Mouse (Mus musculus) small intestine, adult 2 months (tissue): Measurements from ENCODE around the gene Nid1. TPM values are rescaled to one million over a fixed set of nuclear protein-coding genes. Genes with fewer than 3 reads are reported as not detected.
"Not testable (repeated sequence)": the region's sequence is repeated elsewhere in the genome, so short reads cannot be mapped to it uniquely, and the experiment has no call there.

Source experiments
- H3K27ac ChIP-seq: fragments of 200-500 bp; 2 replicates; pipeline ENCODE4 v1.5.1; 2012; ENCODE audit warnings: low read depth, low read length, control low read depth, inconsistent platforms; ENCODE audit not compliant: insufficient read depth
- H3K27me3 ChIP-seq: fragments of 200-500 bp; 2 replicates; pipeline ENCODE4 v1.6.1; 2012; ENCODE audit warnings: mild to moderate bottlenecking, moderate library complexity, low read length, inconsistent platforms; ENCODE audit not compliant: control insufficient read depth, insufficient read depth
- H3K36me3 ChIP-seq: fragments of 200-500 bp; 2 replicates; pipeline ENCODE4 v1.6.1; 2012; ENCODE audit warnings: mild to moderate bottlenecking, low read length, control low read depth, inconsistent platforms; ENCODE audit not compliant: control insufficient read depth, insufficient read depth
- H3K4me1 ChIP-seq: fragments of 200-500 bp; 2 replicates; pipeline ENCODE4 v1.6.1; 2012; ENCODE audit warnings: low read length, inconsistent platforms, mixed read lengths; ENCODE audit not compliant: control insufficient read depth, insufficient read depth, insufficient read length
- H3K4me3 ChIP-seq: fragments of 200-500 bp; 2 replicates; pipeline ENCODE4 v1.5.1; 2012; ENCODE audit warnings: low read depth, mild to moderate bottlenecking, control low read depth, inconsistent platforms, low read length, moderate library complexity
- CTCF ChIP-seq: fragments of 200-500 bp; IDR thresholded peaks from 2 replicates; pipeline ENCODE4 v1.5.1; 2012; ENCODE audit warnings: low read depth, mild to moderate bottlenecking, control low read depth, inconsistent platforms, low read length, moderate library complexity, mixed read lengths; ENCODE audit not compliant: insufficient replicate concordance, insufficient read length; ENCODE audit errors: extremely low read depth
- POLR2A ChIP-seq: fragments of 200-500 bp; IDR thresholded peaks from 2 replicates; pipeline ENCODE4 v1.6.1; 2012; ENCODE audit warnings: low read depth, mild to moderate bottlenecking, control low read depth, inconsistent platforms, low read length, moderate library complexity
- WGBS: fragments of 180-500 bp; shearing (Covaris S2); methylation state at CpG from one replicate; pipeline ENCODE4 v1.1.7; 2018; 5-methylcytosine and 5-hydroxymethylcytosine counted together
- polyA plus RNA-seq: library from polyadenylated mRNA; depleted of rRNA; stranded (reverse); fragments of >200 nt; gene quantifications from 2 replicates; pipeline ENCODE4 v1.2.3, GENCODE M21; 2012

Nid1 gene
- polyA plus RNA-seq, 1 experiment = 26.2 TPM

DNA sequence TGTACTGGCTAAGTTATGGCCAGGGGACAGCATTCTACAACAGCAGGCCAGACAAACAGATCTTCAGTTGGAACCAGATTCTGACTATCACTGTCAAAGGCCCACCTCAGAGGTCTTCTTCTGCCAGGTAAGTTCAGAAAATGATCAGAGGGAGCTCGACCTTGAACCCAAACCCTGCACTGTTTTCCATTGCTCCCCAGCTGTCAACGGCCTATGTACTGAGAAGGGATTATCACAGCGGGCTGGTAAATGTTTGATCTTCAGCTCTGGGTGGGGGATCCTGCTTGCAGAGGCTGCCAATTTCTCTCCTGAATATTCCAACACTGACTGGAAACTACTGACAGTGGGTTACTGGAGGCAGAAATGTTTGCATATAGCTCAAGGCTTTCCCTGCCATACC is 23.1 kb upstream of the Nid1 start:
- 41% methylated on average over 3 of the region's 3 CpGs for WGBS
- no peaks in the 10 kb centered on the region for H3K4me1 ChIP-seq
- no peak for TF ChIP-seq POLR2A
- no peak for TF ChIP-seq CTCF
- no peak overlapping the region for H3K4me3 ChIP-seq
- H3K36me3 ChIP-seq = no peaks in the 10 kb centered on the region
- no peak overlapping the region for H3K27ac ChIP-seq
- H3K27me3 ChIP-seq = no peaks in the 10 kb centered on the region

- not testable (repeated sequence) for H3K27ac ChIP-seq, H3K27me3 ChIP-seq, H3K4me1 ChIP-seq, H3K4me3 ChIP-seq, H3K36me3 ChIP-seq
- peak; percentile 20; the same call in 1 of the 2 replicates for TF ChIP-seq CTCF
- 32% methylated on average over 23 of the region's 23 CpGs for WGBS
Measured at GRCm38 (mm10) chr13:13415120-13416006, 22.0 kb upstream of the Nid1 start.

- not testable (repeated sequence) for H3K27ac ChIP-seq, H3K4me3 ChIP-seq, H3K36me3 ChIP-seq, H3K4me1 ChIP-seq, H3K27me3 ChIP-seq
- WGBS = 51% methylated on average over 4 of the region's 4 CpGs
Measured at GRCm38 (mm10) chr13:13416007-13416337, 21.4 kb upstream of the Nid1 start.

DNA sequence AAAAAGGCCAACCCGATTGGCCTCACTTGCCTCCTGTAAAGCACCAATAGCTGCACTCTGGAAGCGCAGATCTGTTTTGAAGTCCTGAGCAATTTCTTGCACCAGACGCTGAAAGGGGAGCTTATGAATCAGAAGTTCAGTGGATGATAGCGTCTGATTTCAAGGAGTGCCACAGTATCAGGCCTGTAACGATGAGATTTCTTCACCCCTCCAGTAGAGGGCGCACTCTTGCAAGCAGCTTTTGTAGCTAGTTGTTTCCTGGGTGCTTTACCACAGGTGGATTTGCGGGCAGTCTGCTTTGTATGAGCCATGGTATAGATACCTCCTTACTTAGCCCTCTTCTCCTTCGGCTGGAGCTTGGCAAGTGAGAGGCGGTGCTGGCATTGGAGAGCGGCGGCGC is 18.5 kb upstream of the Nid1 start:
- not testable (repeated sequence) for H3K27me3 ChIP-seq, H3K4me3 ChIP-seq, H3K27ac ChIP-seq, H3K36me3 ChIP-seq, H3K4me1 ChIP-seq
- 92% methylated on average over 7 of the region's 12 CpGs for WGBS

- not testable (repeated sequence) for H3K27ac ChIP-seq, H3K36me3 ChIP-seq, H3K27me3 ChIP-seq, H3K4me3 ChIP-seq, H3K4me1 ChIP-seq
- WGBS = 33% methylated on average over 2 of the region's 5 CpGs
Measured at GRCm38 (mm10) chr13:13423301-13423700, 14.1 kb upstream of the Nid1 start.

- H3K27me3 ChIP-seq, H3K4me3 ChIP-seq, H3K4me1 ChIP-seq, H3K36me3 ChIP-seq, H3K27ac ChIP-seq: not testable (repeated sequence)
- WGBS = 62% methylated on average over 5 of the region's 7 CpGs
Measured at GRCm38 (mm10) chr13:13436161-13436560, 1.2 kb upstream of the Nid1 start.

DNA sequence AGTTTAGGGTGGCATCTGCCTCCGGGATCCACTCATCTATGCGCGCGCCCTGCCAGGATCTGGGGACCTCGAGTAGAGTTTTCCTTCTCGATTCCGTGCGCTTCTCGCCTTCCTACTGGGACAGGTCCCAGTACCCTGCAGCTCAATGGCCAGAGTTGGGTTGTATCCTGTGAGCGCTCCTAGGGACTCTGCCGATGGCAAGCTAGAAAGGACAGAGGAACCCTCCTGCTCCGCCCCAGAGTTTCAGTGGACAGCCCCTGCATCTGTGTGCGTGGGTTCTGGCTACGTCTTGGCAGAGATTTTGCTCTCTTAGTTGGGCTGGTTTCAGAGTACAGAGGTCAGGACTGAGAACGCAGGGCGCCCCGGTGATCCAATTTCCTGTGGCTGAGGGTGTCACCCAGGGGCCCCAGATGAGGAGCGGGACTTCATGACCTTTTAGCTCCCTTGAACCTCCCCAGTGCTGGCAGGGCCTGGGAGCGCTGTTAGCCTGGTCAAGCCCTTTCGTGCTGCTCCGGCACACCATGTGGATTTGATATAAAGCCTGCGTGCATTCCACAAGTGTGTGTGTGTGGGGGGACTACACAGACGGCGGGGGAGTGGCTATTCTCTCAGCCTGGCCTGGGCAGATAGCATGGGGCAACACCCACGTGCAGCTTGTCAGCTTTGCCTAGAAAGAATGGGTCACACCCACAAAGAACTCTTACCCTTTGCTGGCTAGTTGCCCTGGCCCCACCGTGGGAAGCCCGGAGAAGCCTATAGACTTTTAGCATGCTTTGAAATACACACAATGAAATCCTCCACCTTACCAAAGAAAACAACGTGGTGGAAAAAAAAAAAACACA is 982 bp downstream of the Nid1 start:
- WGBS = 4% methylated on average over 19 of the region's 28 CpGs
- H3K27ac ChIP-seq, H3K27me3 ChIP-seq, H3K4me1 ChIP-seq, H3K36me3 ChIP-seq: not testable (repeated sequence)
- peak overlapping the region; percentile 54 for H3K4me3 ChIP-seq

GRCm38 (mm10) chr13:13445601-13446000 is 8.2 kb downstream of the Nid1 start:
- not testable (repeated sequence) for H3K4me3 ChIP-seq, H3K27me3 ChIP-seq, H3K36me3 ChIP-seq, H3K27ac ChIP-seq, H3K4me1 ChIP-seq
- WGBS = 90% methylated on average over 5 of the region's 5 CpGs

DNA sequence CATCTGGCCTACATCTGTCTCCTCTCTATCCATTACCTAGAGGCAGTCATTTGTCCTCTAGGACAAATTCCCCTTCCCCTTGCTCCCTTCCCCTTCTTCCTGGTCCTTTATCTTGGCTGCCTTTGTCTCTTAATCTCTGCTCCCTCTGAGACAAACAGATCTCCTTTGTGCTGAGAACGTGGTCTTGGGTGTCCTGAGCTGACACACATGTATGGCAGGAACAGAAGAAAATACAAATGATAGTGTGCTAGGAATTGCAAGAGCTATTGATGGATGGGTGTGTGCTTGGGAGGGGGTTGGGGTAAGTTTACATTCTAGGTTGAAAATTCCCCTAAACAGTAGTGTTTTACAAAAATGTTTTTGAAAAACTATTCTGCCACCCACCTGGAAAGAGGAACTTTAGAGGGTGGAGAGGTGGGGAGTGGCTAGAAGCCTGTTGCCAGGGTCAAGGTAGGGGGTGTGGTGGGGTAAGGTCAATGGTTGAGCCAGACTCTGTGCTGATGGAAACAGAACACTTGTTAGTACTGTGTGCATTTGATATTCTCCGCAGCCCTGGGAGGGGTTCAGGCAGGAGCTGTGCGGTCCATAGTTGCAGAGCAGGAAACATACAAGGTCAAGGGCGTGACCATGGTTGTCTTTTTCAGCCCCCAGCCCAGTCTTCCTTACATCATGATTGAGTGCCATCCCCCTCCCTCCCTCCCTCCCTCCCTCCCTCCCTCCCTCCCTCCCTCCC is 9.5 kb downstream of the Nid1 start:
- H3K4me1 ChIP-seq, H3K36me3 ChIP-seq, H3K4me3 ChIP-seq, H3K27me3 ChIP-seq, H3K27ac ChIP-seq: not testable (repeated sequence)
- WGBS = 36% methylated on average over 4 of the region's 4 CpGs

GRCm38 (mm10) chr13:13449981-13450380 is 12.6 kb downstream of the Nid1 start:
- not testable (repeated sequence) for H3K27me3 ChIP-seq, H3K27ac ChIP-seq, H3K4me1 ChIP-seq, H3K36me3 ChIP-seq, H3K4me3 ChIP-seq
- 84% methylated on average over 12 of the region's 12 CpGs for WGBS

DNA sequence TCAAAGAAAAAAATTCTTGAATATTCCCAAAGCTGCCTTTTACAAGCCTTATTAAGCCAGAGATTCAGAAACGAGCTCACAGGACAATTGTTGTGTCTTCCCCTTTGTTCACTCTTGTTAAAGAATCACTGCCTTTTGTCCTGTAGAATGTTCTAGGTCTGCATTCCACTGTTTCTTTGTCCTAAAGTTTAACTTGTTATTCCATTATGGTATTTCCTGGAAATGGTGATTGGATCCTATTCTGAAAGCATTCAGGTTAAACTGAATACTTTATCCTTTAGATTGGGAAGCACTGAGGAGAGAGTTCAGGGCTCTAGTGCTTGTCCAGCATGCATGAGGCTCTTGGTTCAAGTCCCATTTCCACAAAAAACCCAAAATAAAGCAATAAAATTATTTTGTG is 13.6 kb downstream of the Nid1 start:
- not testable (repeated sequence) for H3K36me3 ChIP-seq, H3K4me3 ChIP-seq, H3K27ac ChIP-seq, H3K4me1 ChIP-seq, H3K27me3 ChIP-seq
- 48% methylated on average over 1 of the region's 1 CpGs for WGBS
